Mouse (Mus musculus) C2C12 (cell line): ENCODE data around the gene B9d2. TPM values are rescaled to one million over a fixed set of nuclear protein-coding genes. Genes with fewer than 3 reads are reported as not detected.

Experiments used
- H3K27me3 ChIP-seq: one replicate; pipeline ENCODE4 v1.6.1; 2011; ENCODE audit not compliant: control insufficient read depth, insufficient read depth, insufficient read length
- H3K36me3 ChIP-seq: one replicate; pipeline ENCODE4 v1.6.1; 2011; ENCODE audit not compliant: control insufficient read depth, insufficient read depth
- H3K4me3 ChIP-seq: one replicate; pipeline ENCODE4 v1.5.1; 2011; ENCODE audit warnings: mild to moderate bottlenecking, control low read depth; ENCODE audit not compliant: poor library complexity, insufficient read depth, severe bottlenecking
- H3K79me2 ChIP-seq: one replicate; pipeline ENCODE4 v1.6.1; 2011; ENCODE audit not compliant: control insufficient read depth, insufficient read depth
- H3K79me3 ChIP-seq: one replicate; pipeline ENCODE4 v1.6.1; 2011; ENCODE audit warnings: low read depth, control low read depth
- H3ac ChIP-seq: one replicate; pipeline ENCODE3; 2011; ENCODE audit warnings: low read depth; ENCODE audit not compliant: control insufficient read depth, insufficient read length
- CEBPB ChIP-seq: IDR thresholded peaks from one replicate; pipeline ENCODE4 v1.6.1; 2011; ENCODE audit warnings: low read depth, mild to moderate bottlenecking, control low read depth, moderate library complexity
- CTCF ChIP-seq: IDR thresholded peaks from one replicate; pipeline ENCODE4 v1.5.1; 2011; ENCODE audit not compliant: control insufficient read depth, insufficient read depth, insufficient read length
- FOSL1 ChIP-seq: IDR thresholded peaks from one replicate; pipeline ENCODE4 v1.8.0; 2011; ENCODE audit warnings: mild to moderate bottlenecking, low read length; ENCODE audit not compliant: poor library complexity, insufficient read depth, severe bottlenecking
- MAX ChIP-seq: IDR thresholded peaks from one replicate; pipeline ENCODE4 v1.6.1; 2011; ENCODE audit warnings: mild to moderate bottlenecking, control low read depth
- MYOD1 ChIP-seq: IDR thresholded peaks from one replicate; pipeline ENCODE4 v1.6.1; 2011; ENCODE audit warnings: low read depth; ENCODE audit not compliant: control insufficient read depth, insufficient read length
- MYOG ChIP-seq: IDR thresholded peaks from one replicate; pipeline ENCODE4 v1.6.1; 2011; ENCODE audit not compliant: control insufficient read depth, insufficient read length; ENCODE audit errors: extremely low read depth
- USF1 ChIP-seq: IDR thresholded peaks from one replicate; pipeline ENCODE4 v1.6.1; 2011; ENCODE audit warnings: low read depth, mild to moderate bottlenecking, control low read depth, moderate library complexity
- polyA plus RNA-seq: library from polyadenylated mRNA; unstranded; fragments of >200 nt; fragmentation: generic; extraction: Trizol; gene quantifications from one replicate; pipeline ENCODE4 v1.2.1, GENCODE M21; 2012; ENCODE audit warnings: missing spikeins

The B9d2 gene
- polyA plus RNA-seq, 1 experiment, result 33.0 TPM

- H3K36me3 ChIP-seq, result no peaks in the 10 kb centered on the region
- no peak within 1 kb of the TSS for H3K4me3 ChIP-seq
- H3ac ChIP-seq, result no peak within 1 kb of the TSS
- no peaks in the 10 kb centered on the region for H3K79me2 ChIP-seq
- H3K79me3 ChIP-seq, result no peaks in the 10 kb centered on the region
- TF ChIP-seq CTCF (no peak), USF1 (no peak), FOSL1 (no peak), CEBPB (no peak), MAX (no peak), MYOG (no peak), MYOD1 (no peak)
- peaks cover 8% of the 10 kb centered on the region for H3K27me3 ChIP-seq
Measured at GRCm38 (mm10) chr7:25674719-25675300, 5.8 kb upstream of the B9d2 start, which contains the start of gene Tmem91. Gene Tmem91, minus strand, starts transcription at chr7:25675166.

GRCm38 (mm10) chr7:25675405-25675804, 5.2 kb upstream of the B9d2 start:
- TF ChIP-seq CEBPB (no peak), FOSL1 (no peak), MYOD1 (no peak), CTCF (no peak), MAX (no peak), MYOG (no peak), USF1 (no peak)
- Histone ChIP-seq H3K79me3 (no peaks in the 10 kb centered on the region), H3K79me2 (no peaks in the 10 kb centered on the region), H3K4me3 (no peak overlapping the region), H3K27me3 (peaks cover 8% of the 10 kb centered on the region), H3ac (no peak overlapping the region), H3K36me3 (no peaks in the 10 kb centered on the region)

GRCm38 (mm10) chr7:25676085-25676781, 4.3 kb upstream of the B9d2 start:
- H3K4me3 ChIP-seq, result no peak overlapping the region
- no peaks in the 10 kb centered on the region for H3K36me3 ChIP-seq
- no peaks in the 10 kb centered on the region for H3K79me2 ChIP-seq
- H3K79me3 ChIP-seq, result no peaks in the 10 kb centered on the region
- H3ac ChIP-seq, result no peak overlapping the region
- TF ChIP-seq MYOG (no peak), CEBPB (no peak), USF1 (no peak), CTCF (no peak), FOSL1 (no peak), MYOD1 (no peak), MAX (no peak)
- peaks cover 8% of the 10 kb centered on the region for H3K27me3 ChIP-seq

DNA sequence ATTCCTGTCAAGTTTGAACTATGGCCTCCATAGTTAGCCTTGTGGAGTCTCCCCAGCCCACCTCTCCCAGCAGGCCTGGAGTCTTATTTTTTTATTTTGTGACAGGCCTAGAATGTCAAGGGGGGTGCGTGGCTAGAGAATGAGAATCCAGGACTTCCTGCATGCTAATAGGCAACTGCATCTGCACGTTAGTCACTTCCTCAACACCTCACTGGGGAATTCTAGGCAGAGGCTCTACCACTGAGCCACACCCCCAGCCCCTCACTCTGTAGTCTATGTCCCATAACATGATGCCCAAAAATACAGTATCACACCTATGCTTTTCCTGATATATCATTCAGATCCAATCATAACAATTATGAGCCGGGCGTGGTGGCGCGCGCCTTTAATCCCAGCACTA, 3.6 kb upstream of the B9d2 start:
- Histone ChIP-seq H3K27me3 (peaks cover 8% of the 10 kb centered on the region), H3K79me3 (no peaks in the 10 kb centered on the region), H3K79me2 (no peaks in the 10 kb centered on the region), H3K4me3 (no peak overlapping the region), H3ac (no peak overlapping the region), H3K36me3 (no peaks in the 10 kb centered on the region)
- TF ChIP-seq CTCF, result no peak
- TF ChIP-seq MYOD1, result no peak
- TF ChIP-seq CEBPB, result no peak
- no peak for TF ChIP-seq MAX
- no peak for TF ChIP-seq MYOG
- no peak for TF ChIP-seq USF1
- no peak for TF ChIP-seq FOSL1

DNA sequence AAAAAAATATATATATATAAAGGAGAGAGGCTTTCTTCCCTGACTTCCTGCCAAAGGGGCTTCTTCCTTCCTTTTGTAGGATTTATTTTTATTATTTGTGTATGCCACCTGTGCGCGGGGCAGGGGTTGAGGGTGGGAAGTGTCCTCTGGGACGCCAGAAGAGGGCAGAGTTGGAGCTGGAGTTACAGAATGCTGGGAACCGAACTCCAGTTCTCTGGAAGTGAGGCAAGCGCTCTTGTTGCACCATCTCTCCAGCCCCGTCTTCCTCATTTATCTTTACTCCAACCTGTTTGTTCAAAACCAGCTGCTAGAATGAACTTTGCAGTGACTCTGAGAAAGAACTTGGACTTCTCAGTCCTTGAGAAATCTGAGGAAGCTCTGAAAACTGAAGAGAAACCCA, 609 bp upstream of the B9d2 start:
- TF ChIP-seq MAX (no peak), CEBPB (no peak), MYOG (no peak), FOSL1 (no peak), CTCF (no peak), MYOD1 (no peak), USF1 (no peak)
- no peaks in the 10 kb centered on the region for H3K79me2 ChIP-seq
- H3K27me3 ChIP-seq, result no peaks in the 10 kb centered on the region
- peak overlapping the region; percentile 36 for H3K4me3 ChIP-seq
- H3ac ChIP-seq, result no peak overlapping the region
- H3K79me3 ChIP-seq, result no peaks in the 10 kb centered on the region
- H3K36me3 ChIP-seq, result no peaks in the 10 kb centered on the region

- Histone ChIP-seq H3K27me3 (no peaks in the 10 kb centered on the region), H3K36me3 (no peaks in the 10 kb centered on the region), H3K4me3 (no peak overlapping the region), H3K79me3 (no peaks in the 10 kb centered on the region), H3ac (no peak overlapping the region), H3K79me2 (no peaks in the 10 kb centered on the region)
- TF ChIP-seq USF1 (no peak), MAX (no peak), MYOG (no peak), CTCF (no peak), MYOD1 (no peak), CEBPB (no peak), FOSL1 (no peak)
Measured at GRCm38 (mm10) chr7:25681341-25682231, 1.0 kb downstream of the B9d2 start.
